Mouse (Mus musculus) midbrain, postnatal 0 days (tissue): Measurements from ENCODE around the gene Maml3. TPM values are rescaled to one million over a fixed set of nuclear protein-coding genes. Genes with fewer than 3 reads are reported as not detected.

Experiments used
- ATAC-seq: fragments of 200-750 bp; cut with Nextera tagmentation; 2 replicates; pipeline ENCODE4 v1.8.0; 2017; ENCODE audit warnings: moderate number of reproducible peaks, mild to moderate bottlenecking, moderate TSS enrichment, moderate library complexity; ENCODE audit not compliant: low FRiP score
- DNase-seq: peaks from one replicate; pipeline ENCODE4 v3.0.0-alpha.2; 2015; ENCODE audit warnings: low spot score
- H3K27ac ChIP-seq: fragments of 300-500 bp; sonication (generic); 2 replicates; pipeline ENCODE4 v1.5.1; 2014; ENCODE audit warnings: low read depth, mild to moderate bottlenecking, low read length, mixed read lengths
- H3K27me3 ChIP-seq: fragments of 300-500 bp; sonication (generic); 2 replicates; pipeline ENCODE4 v1.6.1; 2014; ENCODE audit warnings: low read length, control low read depth, mixed read lengths; ENCODE audit not compliant: insufficient read depth
- H3K36me3 ChIP-seq: fragments of 300-500 bp; sonication (generic); 2 replicates; pipeline ENCODE4 v1.6.1; 2014; ENCODE audit warnings: low read length, control low read depth, mixed read lengths; ENCODE audit not compliant: insufficient read depth
- H3K4me1 ChIP-seq: fragments of 300-500 bp; sonication (generic); 2 replicates; pipeline ENCODE4 v1.6.1; 2014; ENCODE audit warnings: mild to moderate bottlenecking, control low read depth, antibody characterized with exemption, low read length, mixed read lengths; ENCODE audit not compliant: insufficient read depth
- H3K4me2 ChIP-seq: fragments of 300-500 bp; sonication (generic); 2 replicates; pipeline ENCODE4 v1.6.1; 2014; ENCODE audit warnings: low read depth, mild to moderate bottlenecking, low read length, mixed read lengths; ENCODE audit not compliant: poor library complexity, severe bottlenecking
- H3K4me3 ChIP-seq: fragments of 300-500 bp; sonication (generic); 2 replicates; pipeline ENCODE4 v1.5.1; 2014; ENCODE audit warnings: low read depth, mild to moderate bottlenecking, low read length, moderate library complexity
- H3K9ac ChIP-seq: fragments of 300-500 bp; sonication (generic); replicated peaks from 2 replicates; pipeline ENCODE4 v1.6.1; 2014; ENCODE audit warnings: mild to moderate bottlenecking, low read length, moderate library complexity, mixed read lengths; ENCODE audit not compliant: poor library complexity, severe bottlenecking
- H3K9me3 ChIP-seq: fragments of 300-500 bp; sonication (generic); 2 replicates; pipeline ENCODE4 v1.6.1; 2016; ENCODE audit warnings: low read length, control low read depth
- CTCF ChIP-seq: IDR thresholded peaks from 2 replicates; pipeline ENCODE4 v1.5.1; 2016; ENCODE audit warnings: antibody characterized with exemption, mild to moderate bottlenecking
- WGBS: fragments of 180-500 bp; shearing (Covaris S2); extraction: QIAGEN DNeasy Blood & Tissue Kit; methylation state at CpG from one replicate; pipeline ENCODE4 v1.1.7; 2014; 5-methylcytosine and 5-hydroxymethylcytosine counted together
- polyA plus RNA-seq: library from polyadenylated mRNA; unstranded; fragments of >200 nt; fragmentation: Nextera tagmentation; extraction: Ambion mirVana; gene quantifications from 2 replicates; pipeline ENCODE4 v1.2.1, GENCODE M21; 2015
- total RNA-seq: library from RNA; depleted of rRNA; stranded (reverse); fragments of >200 nt; gene quantifications from 2 replicates; pipeline ENCODE4 v1.2.3, GENCODE M21; 2014; rRNA removed

The Maml3 gene
- total and polyA plus RNA-seq, 2 experiments from 2014 or later: 3.9 to 20.2 TPM

DNA sequence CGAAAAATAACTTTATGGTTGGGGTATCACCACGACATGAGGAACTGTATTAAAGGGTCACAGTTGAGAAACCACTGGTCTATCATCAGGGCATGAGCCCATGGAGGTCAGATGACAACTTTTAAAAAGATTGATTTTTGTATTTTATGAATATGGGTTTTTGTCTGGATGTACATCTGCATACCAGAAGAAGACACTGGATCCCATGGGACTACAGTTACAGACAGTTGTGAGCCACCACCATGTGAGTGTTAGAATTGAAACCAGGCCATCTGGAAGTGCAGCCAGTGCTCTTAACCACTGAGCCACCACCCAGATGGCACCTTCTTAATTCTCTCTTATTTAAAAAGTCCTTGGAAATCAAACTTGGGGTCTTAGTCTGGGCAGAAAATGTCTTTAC, 468.9 kb downstream of the Maml3 start:
- Histone ChIP-seq H3K4me3 (no peak overlapping the region), H3K4me2 (no peak overlapping the region), H3K27ac (no peak overlapping the region), H3K36me3 (no peaks in the 10 kb centered on the region), H3K9me3 (peaks cover under 1% of the 10 kb centered on the region; the same call in 1 of the 2 replicates), H3K9ac (no peak overlapping the region), H3K4me1 (no peaks in the 10 kb centered on the region), H3K27me3 (no peaks in the 10 kb centered on the region)
- DNase-seq (no peak), ATAC-seq (no peak)
- TF ChIP-seq CTCF: no peak
- WGBS: 85% methylated on average over 2 of the region's 2 CpGs

Other genes with a start within 250 kb of the Maml3 start
- 5.8 and 8.3 TPM in 2 replicates for gene Foxo1, start 163.3 kb upstream of the Maml3 start, total RNA-seq
- gene Foxo1, start 163.3 kb upstream of the Maml3 start, polyA plus RNA-seq: 3.4 and 3.6 TPM in 2 replicates